Mouse (Mus musculus) embryo, embryonic 11 days (tissue): ENCODE results near the gene Tbc1d15.
"Not testable (repeated sequence)": the region's sequence is repeated elsewhere in the genome, so short reads cannot be mapped to it uniquely, and the experiment has no call there.

Source experiments
- DNase-seq: peaks from one replicate; pipeline ENCODE4 v3.0.0-alpha.2; 2015

The Tbc1d15 gene

GRCm38 (mm10) chr10:115241082-115241595 lies 10.1 kb downstream of the Tbc1d15 start:
- peak; percentile 12 for DNase-seq

- no peak for DNase-seq
These were observed 13.3 kb downstream of the Tbc1d15 start for GRCm38 (mm10) chr10:115237931-115238330.

- no peak for DNase-seq
These were observed 14.5 kb downstream of the Tbc1d15 start for GRCm38 (mm10) chr10:115236733-115237132.

- DNase-seq: no peak
These were observed 15.8 kb downstream of the Tbc1d15 start for GRCm38 (mm10) chr10:115235501-115235900.

- DNase-seq: no peak
These were observed 17.5 kb downstream of the Tbc1d15 start for GRCm38 (mm10) chr10:115233798-115234197.

- DNase-seq: no peak
These were observed 18.8 kb downstream of the Tbc1d15 start for GRCm38 (mm10) chr10:115232513-115232912.

- no peak for DNase-seq
These were observed 22.2 kb downstream of the Tbc1d15 start for GRCm38 (mm10) chr10:115229023-115229422.

GRCm38 (mm10) chr10:115226586-115226985 lies 24.7 kb downstream of the Tbc1d15 start:
- DNase-seq: no peak

GRCm38 (mm10) chr10:115223845-115224244 lies 27.4 kb downstream of the Tbc1d15 start:
- DNase-seq: no peak

- DNase-seq: no peak
These were observed 38.2 kb downstream of the Tbc1d15 start for GRCm38 (mm10) chr10:115212916-115213580.

- no peak for DNase-seq
These were observed 45.4 kb downstream of the Tbc1d15 start for GRCm38 (mm10) chr10:115205825-115206224.

- DNase-seq: no peak
These were observed 46.0 kb downstream of the Tbc1d15 start for GRCm38 (mm10) chr10:115205284-115205683.

GRCm38 (mm10) chr10:115191214-115191613 lies 60.1 kb downstream of the Tbc1d15 start:
- DNase-seq: no peak

GRCm38 (mm10) chr10:115187390-115187789 lies 63.9 kb downstream of the Tbc1d15 start:
- no peak for DNase-seq

GRCm38 (mm10) chr10:115184697-115185096 lies 66.6 kb downstream of the Tbc1d15 start, which contains the start of gene Tph2:
TSS of gene Tph2 (minus strand) at chr10:115185022.
- peak; percentile 84 for DNase-seq

- DNase-seq: peak; percentile 20
These were observed 70.2 kb downstream of the Tbc1d15 start for GRCm38 (mm10) chr10:115181034-115181433.

GRCm38 (mm10) chr10:115178019-115178418 lies 73.2 kb downstream of the Tbc1d15 start:
- DNase-seq: not testable (repeated sequence)

- no peak for DNase-seq
These were observed 75.7 kb downstream of the Tbc1d15 start for GRCm38 (mm10) chr10:115175591-115175991.

- no peak for DNase-seq
These were observed 77.9 kb downstream of the Tbc1d15 start for GRCm38 (mm10) chr10:115173336-115173735.

GRCm38 (mm10) chr10:115171351-115171818 lies 79.9 kb downstream of the Tbc1d15 start:
- no peak for DNase-seq

- DNase-seq: no peak
These were observed 80.5 kb downstream of the Tbc1d15 start for GRCm38 (mm10) chr10:115170496-115171350.

GRCm38 (mm10) chr10:115169410-115169809 lies 81.9 kb downstream of the Tbc1d15 start:
- DNase-seq: peak; percentile 17

GRCm38 (mm10) chr10:115160289-115160688 lies 91.0 kb downstream of the Tbc1d15 start:
- DNase-seq: no peak
